Mouse (Mus musculus) heart, adult 2 months (tissue): ENCODE data around the gene Kcnmb2. TPM values are rescaled to one million over a fixed set of nuclear protein-coding genes. Genes with fewer than 3 reads are reported as not detected.

ENCODE experiments used
- DNase-seq, 2 experiments: peaks; one replicate each; pipeline ENCODE4 v3.0.0; 2021
- H3K27ac ChIP-seq: fragments of 200-600 bp; 2 replicates; pipeline ENCODE4 v1.8.1; 2022
- H3K27me3 ChIP-seq: fragments of 200-500 bp; 2 replicates; pipeline ENCODE4 v1.6.1; 2012; ENCODE audit warnings: mild to moderate bottlenecking, low read length, inconsistent platforms, mixed read lengths; ENCODE audit not compliant: control insufficient read depth, insufficient read depth
- H3K36me3 ChIP-seq: fragments of 200-500 bp; 2 replicates; pipeline ENCODE4 v1.6.1; 2012; ENCODE audit warnings: low read length, inconsistent platforms; ENCODE audit not compliant: control insufficient read depth, insufficient read depth
- H3K4me1 ChIP-seq: fragments of 200-500 bp; 2 replicates; pipeline ENCODE4 v1.6.1; 2011; ENCODE audit warnings: low read length; ENCODE audit not compliant: control insufficient read depth, insufficient read depth
- H3K4me3 ChIP-seq: fragments of 200-600 bp; 2 replicates; pipeline ENCODE4 v1.8.1; 2022
- H3K79me2 ChIP-seq: fragments of 200-500 bp; replicated peaks from 2 replicates; pipeline ENCODE4 v1.6.1; 2012; ENCODE audit warnings: mild to moderate bottlenecking, inconsistent platforms, low read length, moderate library complexity, mixed read lengths; ENCODE audit not compliant: control insufficient read depth, insufficient read depth
- H3K9ac ChIP-seq: fragments of 200-500 bp; 2 replicates; pipeline ENCODE4 v1.6.1; 2012; ENCODE audit warnings: low read depth, mild to moderate bottlenecking, control low read depth, inconsistent platforms, low read length, mixed read lengths
- CTCF ChIP-seq: fragments of 200-600 bp; IDR thresholded peaks from 2 replicates; pipeline ENCODE4 v1.8.1; 2022; ENCODE audit warnings: antibody characterized with exemption, mild to moderate bottlenecking, moderate library complexity
- EP300 ChIP-seq: fragments of 200-500 bp; IDR thresholded peaks from 2 replicates; pipeline ENCODE4 v1.6.1; 2011; ENCODE audit warnings: low read depth, low read length, control low read depth; ENCODE audit not compliant: insufficient read depth
- POLR2A ChIP-seq: fragments of 200-500 bp; IDR thresholded peaks from 2 replicates; pipeline ENCODE4 v1.6.1; 2011; ENCODE audit warnings: mild to moderate bottlenecking, low read depth, low read length, control low read depth; ENCODE audit not compliant: insufficient read depth
- WGBS: fragments of 180-500 bp; shearing (Covaris S2); methylation state at CpG from one replicate; pipeline ENCODE4 v1.1.7; 2018; 5-methylcytosine and 5-hydroxymethylcytosine counted together
- intact Hi-C: fragments of 180-260 bp; cut with DNase I; formaldehyde crosslinking; loops from one replicate; pipeline ENCODE4 v1.15.1; 2025
- polyA plus RNA-seq: library from polyadenylated mRNA; depleted of rRNA; stranded (reverse); fragments of >200 nt; gene quantifications from 2 replicates; pipeline ENCODE4 v1.2.3, GENCODE M21; 2012
- total RNA-seq, 2 experiments: library from RNA; stranded (reverse); gene quantifications; 2 replicates each; pipeline ENCODE4 v1.2.3; 2021

Kcnmb2 gene
- total and polyA plus RNA-seq, 3 experiments = 0.06 TPM; not detected in 2

DNA sequence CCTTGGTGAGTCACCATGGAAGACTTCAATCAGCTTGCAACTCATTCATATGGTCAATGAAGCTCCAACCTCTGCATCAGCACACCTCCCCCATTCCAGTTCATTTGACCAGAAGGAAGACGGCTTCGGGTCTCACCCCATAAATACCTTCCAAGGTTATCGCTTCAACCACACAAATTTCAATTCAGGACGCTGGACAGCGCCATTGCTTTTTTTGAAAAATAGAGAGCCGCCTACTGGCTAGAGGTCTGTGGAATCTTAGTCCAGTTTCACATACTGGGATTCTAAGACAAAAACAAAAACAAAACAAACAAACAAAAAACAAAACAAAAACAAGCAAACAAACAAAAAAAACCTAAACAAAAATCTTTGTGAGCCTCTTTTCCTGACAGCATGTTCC, 39.2 kb downstream of the Kcnmb2 start:
- no peak overlapping the region for H3K4me3 ChIP-seq
- peak; percentile 36 for TF ChIP-seq CTCF
- no peak for TF ChIP-seq EP300
- no peak for TF ChIP-seq POLR2A
- no peaks in the 10 kb centered on the region for H3K79me2 ChIP-seq
- H3K27me3 ChIP-seq = no peaks in the 10 kb centered on the region
- no peak for DNase-seq
- intact Hi-C loops = no loop called here
- no peaks in the 10 kb centered on the region for H3K36me3 ChIP-seq
- H3K27ac ChIP-seq = no peak overlapping the region
- H3K4me1 ChIP-seq = no peaks in the 10 kb centered on the region
- no peak overlapping the region for H3K9ac ChIP-seq
- WGBS = 22% methylated on average over 6 of the region's 6 CpGs

DNA sequence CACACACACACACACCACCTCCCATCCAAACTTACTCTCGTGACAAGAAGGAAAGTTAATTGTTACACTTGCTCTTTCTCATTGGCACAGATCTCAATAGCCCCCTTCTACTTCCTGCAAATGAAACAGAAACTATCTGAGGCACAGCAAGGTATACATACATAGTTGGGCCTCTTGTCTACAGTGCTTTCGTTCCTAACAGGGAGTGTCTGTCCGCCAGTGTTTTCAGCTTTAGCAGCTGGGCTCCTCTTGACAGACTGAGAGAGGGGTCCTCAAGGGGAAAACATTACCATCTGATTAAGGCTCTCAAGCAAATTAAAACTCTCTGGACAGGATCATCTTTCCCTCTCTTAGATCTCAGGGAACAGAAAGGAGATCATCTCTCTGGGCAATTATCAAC, 51.9 kb downstream of the Kcnmb2 start:
- intact Hi-C loops = no loop called here
- whole genome bisulfite sequencing = 60% methylated on average over 3 of the region's 3 CpGs

DNA sequence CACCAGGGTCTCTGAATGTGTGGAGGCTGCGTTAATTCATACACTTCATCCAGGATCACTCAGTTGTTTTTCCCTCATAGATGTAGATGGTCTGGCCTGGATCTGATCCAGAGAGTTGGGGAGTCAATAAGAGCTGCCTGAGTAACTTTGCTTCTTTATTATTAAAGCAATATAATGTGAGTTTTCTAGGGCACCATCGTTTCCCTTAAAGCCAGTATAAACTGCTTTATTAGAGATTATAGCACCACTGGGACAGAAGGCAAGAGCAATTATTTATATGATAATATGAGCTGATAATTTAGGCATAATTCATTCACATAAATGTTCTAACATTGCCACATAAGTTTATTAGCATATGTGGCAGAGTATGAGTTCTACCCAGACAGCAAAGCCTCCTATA, 52.7 kb downstream of the Kcnmb2 start:
- no peaks in the 10 kb centered on the region for H3K27me3 ChIP-seq
- H3K4me3 ChIP-seq = no peak overlapping the region
- 75% methylated on average over 2 of the region's 2 CpGs for WGBS
- no peaks in the 10 kb centered on the region for H3K79me2 ChIP-seq
- H3K27ac ChIP-seq = no peak overlapping the region
- intact Hi-C loops = no loop called here
- H3K36me3 ChIP-seq = no peaks in the 10 kb centered on the region
- no peak for DNase-seq
- no peaks in the 10 kb centered on the region for H3K4me1 ChIP-seq
- H3K9ac ChIP-seq = no peak overlapping the region
- TF ChIP-seq EP300 (no peak), CTCF (no peak), POLR2A (no peak)

More for the DNA sequence above, 51.9 kb downstream of the Kcnmb2 start:
- Histone ChIP-seq H3K4me3 (no peak overlapping the region), H3K36me3 (no peaks in the 10 kb centered on the region), H3K79me2 (no peaks in the 10 kb centered on the region), H3K27me3 (no peaks in the 10 kb centered on the region), H3K9ac (no peak overlapping the region), H3K4me1 (no peaks in the 10 kb centered on the region), H3K27ac (no peak overlapping the region)
- no peak for DNase-seq
- TF ChIP-seq CTCF = no peak
- no peak for TF ChIP-seq EP300
- no peak for TF ChIP-seq POLR2A

DNA sequence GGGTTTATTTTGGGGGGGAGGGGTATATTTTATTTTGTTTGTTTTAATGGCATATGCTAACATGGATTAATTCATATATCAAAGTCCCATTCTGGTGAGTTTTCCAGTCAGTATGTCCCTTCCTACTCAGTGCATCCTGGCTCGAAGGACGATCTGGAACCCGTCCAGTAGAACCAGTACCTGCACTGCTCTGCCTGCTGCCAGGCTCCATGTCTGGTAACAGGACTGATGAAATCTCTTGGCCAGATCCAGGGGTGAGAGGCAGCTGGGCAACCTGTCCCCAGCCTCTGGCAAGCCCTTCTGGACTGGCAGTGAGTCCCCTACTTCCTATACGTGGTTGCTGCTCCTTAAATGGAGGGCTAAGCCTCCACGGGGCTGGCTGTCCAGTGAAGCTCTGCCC, 57.5 kb downstream of the Kcnmb2 start:
- H3K27ac ChIP-seq = no peak overlapping the region
- WGBS = 67% methylated on average over 5 of the region's 5 CpGs
- no peaks in the 10 kb centered on the region for H3K4me1 ChIP-seq
- TF ChIP-seq POLR2A = no peak
- no peak for TF ChIP-seq CTCF
- no peak for TF ChIP-seq EP300
- no peaks in the 10 kb centered on the region for H3K79me2 ChIP-seq
- no peak for DNase-seq
- no peaks in the 10 kb centered on the region for H3K36me3 ChIP-seq
- no peaks in the 10 kb centered on the region for H3K27me3 ChIP-seq
- H3K4me3 ChIP-seq = no peak overlapping the region
- intact Hi-C loops = no loop called here
- no peak overlapping the region for H3K9ac ChIP-seq

DNA sequence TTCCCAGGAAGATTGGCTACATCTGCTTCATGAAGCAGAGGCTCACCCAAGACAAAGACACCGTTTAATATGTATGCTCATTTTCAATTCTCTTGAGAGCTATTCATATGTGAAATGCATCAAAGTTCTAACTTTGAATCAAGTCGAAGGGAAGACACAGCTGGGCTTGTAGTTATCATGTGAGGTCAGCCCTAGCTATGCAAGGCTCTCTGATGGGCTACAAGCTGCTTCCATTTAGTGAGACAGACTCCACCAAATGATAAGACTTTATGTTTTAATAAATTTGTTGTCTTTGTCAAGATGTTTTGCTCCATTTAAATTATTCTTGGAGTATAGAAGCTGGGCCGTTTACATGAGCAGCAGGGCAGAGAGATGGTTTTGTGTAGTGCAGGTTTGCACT, 58.9 kb downstream of the Kcnmb2 start:
- DNase-seq = no peak
- H3K79me2 ChIP-seq = no peaks in the 10 kb centered on the region
- no peaks in the 10 kb centered on the region for H3K36me3 ChIP-seq
- no peak overlapping the region for H3K4me3 ChIP-seq
- H3K9ac ChIP-seq = no peak overlapping the region
- no peak for TF ChIP-seq CTCF
- TF ChIP-seq POLR2A = no peak
- no peak for TF ChIP-seq EP300
- no peaks in the 10 kb centered on the region for H3K4me1 ChIP-seq
- intact Hi-C loops = no loop called here
- H3K27me3 ChIP-seq = no peaks in the 10 kb centered on the region
- 50% methylated on average over 3 of the region's 3 CpGs for WGBS
- H3K27ac ChIP-seq = no peak overlapping the region

DNA sequence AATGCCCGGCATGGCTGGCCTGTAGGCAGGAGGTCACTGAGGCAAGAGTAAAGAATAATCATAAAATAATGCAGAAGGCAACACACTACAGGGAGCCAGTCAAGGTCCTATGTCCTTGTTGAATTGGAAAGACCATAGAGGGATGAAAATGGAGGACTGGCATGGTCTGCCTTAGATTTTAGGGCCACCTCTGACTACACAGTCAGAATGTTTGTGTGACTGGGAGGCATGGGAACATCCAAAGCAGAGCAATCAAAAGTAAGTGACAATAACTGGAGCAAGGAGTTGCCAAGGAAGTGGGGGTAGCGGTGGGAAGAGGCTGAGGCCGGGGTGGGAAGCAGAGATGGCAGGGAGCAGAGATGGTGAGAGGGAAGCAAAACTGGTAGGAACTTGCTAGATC, 60.8 kb downstream of the Kcnmb2 start:
- H3K4me1 ChIP-seq = no peaks in the 10 kb centered on the region
- DNase-seq = no peak
- H3K27ac ChIP-seq = no peak overlapping the region
- TF ChIP-seq CTCF (no peak), EP300 (no peak), POLR2A (no peak)
- WGBS = 85% methylated on average over 3 of the region's 3 CpGs
- H3K9ac ChIP-seq = no peak overlapping the region
- no peaks in the 10 kb centered on the region for H3K79me2 ChIP-seq
- intact Hi-C loops = no loop called here
- no peaks in the 10 kb centered on the region for H3K27me3 ChIP-seq
- H3K4me3 ChIP-seq = no peak overlapping the region
- H3K36me3 ChIP-seq = no peaks in the 10 kb centered on the region

DNA sequence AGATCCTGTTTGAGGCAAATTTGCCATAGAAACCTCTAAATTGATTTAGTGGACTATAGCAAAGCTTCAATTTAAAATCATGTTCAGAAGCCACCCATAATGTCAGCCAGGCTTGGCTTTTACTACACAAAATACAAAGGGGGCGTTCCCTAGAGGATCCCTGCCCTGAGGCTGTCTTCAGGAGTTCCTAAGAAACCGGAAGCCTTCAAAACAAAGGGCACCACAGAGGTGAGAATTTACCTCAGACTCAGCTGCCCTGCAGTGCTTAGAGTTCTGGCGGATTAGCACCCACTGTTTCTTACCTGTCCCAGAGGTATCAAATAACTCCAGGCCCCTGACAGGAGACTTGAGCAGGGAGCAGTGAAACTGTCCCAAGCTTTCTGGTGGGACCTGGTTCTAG, 77.4 kb downstream of the Kcnmb2 start:
- no peak overlapping the region for H3K27ac ChIP-seq
- 31% methylated on average over 3 of the region's 3 CpGs for WGBS
- TF ChIP-seq POLR2A (no peak), EP300 (no peak), CTCF (no peak)

More for the DNA sequence above, 77.4 kb downstream of the Kcnmb2 start:
- H3K79me2 ChIP-seq = no peaks in the 10 kb centered on the region
- no peak overlapping the region for H3K9ac ChIP-seq
- H3K4me3 ChIP-seq = no peak overlapping the region
- H3K36me3 ChIP-seq = no peaks in the 10 kb centered on the region
- H3K4me1 ChIP-seq = no peaks in the 10 kb centered on the region
- intact Hi-C loops = no loop called here
- no peak for DNase-seq
- no peaks in the 10 kb centered on the region for H3K27me3 ChIP-seq
